Mouse (Mus musculus) lung, postnatal 0 days (tissue): ENCODE data around the gene Kidins220. TPM values are rescaled to one million over a fixed set of nuclear protein-coding genes. Genes with fewer than 3 reads are reported as not detected.

Source experiments
- ATAC-seq: fragments of 200-750 bp; cut with Nextera tagmentation; 2 replicates; pipeline ENCODE4 v1.8.0; 2017; ENCODE audit warnings: moderate library complexity
- DNase-seq: peaks from one replicate; pipeline ENCODE4 v3.0.0-alpha.2; 2016; ENCODE audit warnings: low spot score
- H3K27ac ChIP-seq: fragments of 300-500 bp; sonication (generic); 2 replicates; pipeline ENCODE4 v1.5.1; 2014; ENCODE audit warnings: antibody characterized with exemption, mild to moderate bottlenecking, low read length, mixed read lengths
- H3K27me3 ChIP-seq: fragments of 300-500 bp; sonication (generic); replicated peaks from 2 replicates; pipeline ENCODE4 v1.6.1; 2014; ENCODE audit warnings: low read length, mixed read lengths; ENCODE audit not compliant: insufficient read depth
- H3K36me3 ChIP-seq: fragments of 300-500 bp; sonication (generic); 2 replicates; pipeline ENCODE4 v1.6.1; 2014; ENCODE audit warnings: low read length, mixed read lengths; ENCODE audit not compliant: insufficient read depth
- H3K4me1 ChIP-seq: fragments of 300-500 bp; sonication (generic); 2 replicates; pipeline ENCODE4 v1.6.1; 2014; ENCODE audit warnings: antibody characterized with exemption, low read depth, low read length, mixed read lengths; ENCODE audit not compliant: insufficient read depth
- H3K4me2 ChIP-seq: fragments of 300-500 bp; sonication (generic); replicated peaks from 2 replicates; pipeline ENCODE4 v1.6.1; 2014; ENCODE audit warnings: low read depth, mild to moderate bottlenecking, low read length, moderate library complexity, mixed read lengths
- H3K4me3 ChIP-seq: fragments of 300-500 bp; sonication (generic); 2 replicates; pipeline ENCODE4 v1.5.1; 2014; ENCODE audit warnings: low read depth, low read length
- H3K9ac ChIP-seq: fragments of 300-500 bp; sonication (generic); replicated peaks from 2 replicates; pipeline ENCODE4 v1.6.1; 2014; ENCODE audit warnings: low read depth, mild to moderate bottlenecking
- H3K9me3 ChIP-seq: fragments of 300-500 bp; sonication (generic); 2 replicates; pipeline ENCODE4 v1.6.1; 2016; ENCODE audit warnings: low read length, mixed read lengths
- CTCF ChIP-seq: IDR thresholded peaks from 2 replicates; pipeline ENCODE4 v1.5.1; 2016; ENCODE audit warnings: antibody characterized with exemption, mild to moderate bottlenecking
- EP300 ChIP-seq: IDR thresholded peaks from 2 replicates; pipeline ENCODE4 v1.6.1; 2016; ENCODE audit warnings: antibody characterized with exemption, mild to moderate bottlenecking, control low read depth
- WGBS: fragments of 180-500 bp; shearing (Covaris S2); extraction: QIAGEN DNeasy Blood & Tissue Kit; methylation state at CpG from one replicate; pipeline ENCODE4 v1.1.7; 2014; 5-methylcytosine and 5-hydroxymethylcytosine counted together
- polyA plus RNA-seq: library from polyadenylated mRNA; unstranded; fragments of >200 nt; fragmentation: Nextera tagmentation; extraction: Ambion mirVana; gene quantifications from 2 replicates; pipeline ENCODE4 v1.2.1, GENCODE M21; 2015

The Kidins220 gene
- polyA plus RNA-seq, 1 experiment from 2014 or later, result 14.0 TPM

DNA sequence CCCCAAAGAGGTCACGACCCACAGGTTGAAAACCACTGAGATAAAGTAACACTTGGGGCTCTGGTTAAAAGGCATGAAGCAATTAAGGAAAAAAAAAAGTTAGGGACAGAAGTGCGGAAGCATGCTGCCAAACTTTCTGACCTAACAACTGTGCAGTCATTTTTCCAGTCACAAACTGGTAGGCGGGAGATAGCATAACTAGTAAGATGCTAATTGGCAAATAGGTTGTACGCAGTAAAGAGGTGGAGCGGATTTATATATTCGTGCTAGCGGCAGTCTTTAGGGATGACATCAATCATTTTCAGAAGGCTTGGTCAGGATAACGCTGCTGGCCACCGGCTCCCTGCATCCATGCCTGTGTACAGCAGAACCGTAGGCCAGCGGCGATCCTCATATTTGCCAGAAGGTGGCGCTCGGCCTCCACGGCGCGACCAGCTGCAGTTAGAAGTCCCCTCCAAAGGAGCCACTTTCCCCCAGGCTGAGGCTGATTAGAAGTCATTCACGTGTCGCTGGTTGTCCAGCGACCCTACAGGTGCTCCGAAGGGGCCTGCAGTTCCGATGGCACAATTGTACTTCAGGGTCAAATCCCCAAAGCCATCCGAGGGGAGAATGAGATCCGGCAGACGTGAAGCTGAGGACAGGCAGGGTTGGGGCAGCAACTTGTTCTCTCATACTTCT lies 117.4 kb downstream of the Kidins220 start:
- Histone ChIP-seq H3K9me3 (no peaks in the 10 kb centered on the region), H3K4me3 (peak overlapping the region; percentile 28; the same call in 1 of the 2 replicates), H3K4me1 (peaks cover 19% of the 10 kb centered on the region; the same call in 1 of the 2 replicates), H3K27me3 (no peaks in the 10 kb centered on the region), H3K36me3 (no peaks in the 10 kb centered on the region), H3K4me2 (peak overlapping the region; percentile 92), H3K9ac (no peak overlapping the region), H3K27ac (0 out of 2 replicates have a peak overlapping the region, but pooled peaks have one; percentile 35)
- TF ChIP-seq EP300 (no peak), CTCF (peak; percentile 100)
- 7% methylated on average over 25 of the region's 25 CpGs for WGBS
- DNase-seq, result peak; percentile 91
- peak; percentile 43 for ATAC-seq

DNA sequence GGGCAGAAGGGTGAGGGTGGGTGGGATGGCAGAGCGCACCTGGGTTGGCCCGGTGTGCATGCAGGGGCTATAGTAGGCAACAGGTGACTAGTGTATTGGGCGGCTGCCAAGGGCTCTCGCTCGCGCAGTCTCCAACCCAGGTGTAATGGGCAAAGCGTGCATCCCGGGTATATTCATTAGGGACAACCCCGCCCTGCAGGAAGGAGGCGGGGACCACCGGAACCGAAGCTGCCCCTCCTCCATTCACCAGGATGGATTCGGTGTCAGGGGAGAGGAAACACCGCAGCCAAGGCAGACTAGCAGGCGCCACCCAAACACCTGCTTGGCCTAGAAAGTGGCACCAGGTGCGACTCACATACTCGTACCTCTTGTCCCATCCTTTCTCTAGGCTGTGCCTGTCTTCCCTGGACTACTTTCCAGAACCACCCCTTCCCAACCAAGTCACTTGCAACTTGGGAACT lies 118.1 kb downstream of the Kidins220 start:
- TF ChIP-seq EP300, result no peak; the same call in none of the 2 replicates
- no peak for TF ChIP-seq CTCF
- peak overlapping the region; percentile 28; the same call in 1 of the 2 replicates for H3K4me3 ChIP-seq
- H3K4me2 ChIP-seq, result peak overlapping the region; percentile 92
- no peaks in the 10 kb centered on the region for H3K9me3 ChIP-seq
- H3K27ac ChIP-seq, result 0 out of 2 replicates have a peak overlapping the region, but pooled peaks have one; percentile 35
- H3K27me3 ChIP-seq, result no peaks in the 10 kb centered on the region
- DNase-seq (peak; percentile 67), ATAC-seq (peak; percentile 11)
- H3K4me1 ChIP-seq, result peaks cover 25% of the 10 kb centered on the region; the same call in 1 of the 2 replicates
- 3% methylated on average over 17 of the region's 17 CpGs for WGBS
- H3K36me3 ChIP-seq, result no peaks in the 10 kb centered on the region
- H3K9ac ChIP-seq, result no peak overlapping the region

DNA sequence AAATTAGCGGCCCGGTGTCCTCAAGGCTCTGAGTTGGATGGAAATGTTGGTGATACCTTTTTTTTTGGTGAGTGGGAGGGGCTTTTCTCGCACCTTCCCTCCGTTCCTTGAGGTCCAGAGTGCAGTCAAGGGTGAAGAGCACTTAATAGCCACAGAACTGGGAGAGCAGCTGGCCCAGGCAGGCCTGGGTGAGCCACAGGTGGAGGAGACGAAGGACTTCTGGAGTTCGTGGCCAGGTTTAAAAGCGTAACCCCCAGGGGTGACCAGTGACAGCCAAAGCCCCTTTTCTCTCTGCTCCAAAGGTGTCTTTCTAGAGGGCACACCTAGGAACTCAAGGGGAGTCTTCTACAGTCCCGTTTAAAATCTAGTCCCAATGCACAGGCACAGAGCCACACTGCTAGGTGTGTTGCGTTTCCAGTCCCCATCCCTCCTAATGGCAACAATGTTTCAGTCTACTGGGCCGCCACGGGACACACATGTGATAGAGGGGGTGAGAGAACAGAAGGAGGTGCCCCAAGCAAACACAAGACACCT lies 118.6 kb downstream of the Kidins220 start:
- TF ChIP-seq CTCF (no peak), EP300 (no peak)
- 0 out of 2 replicates have a peak overlapping the region, but pooled peaks have one; percentile 35 for H3K27ac ChIP-seq
- H3K4me3 ChIP-seq, result peak overlapping the region; percentile 28
- ATAC-seq (no peak), DNase-seq (peak; percentile 66)
- no peaks in the 10 kb centered on the region for H3K36me3 ChIP-seq
- WGBS, result 23% methylated on average over 11 of the region's 11 CpGs
- H3K4me2 ChIP-seq, result peak overlapping the region; percentile 92
- H3K9ac ChIP-seq, result no peak overlapping the region
- no peaks in the 10 kb centered on the region for H3K27me3 ChIP-seq
- peaks cover 28% of the 10 kb centered on the region; the same call in 1 of the 2 replicates for H3K4me1 ChIP-seq
- no peaks in the 10 kb centered on the region for H3K9me3 ChIP-seq

DNA sequence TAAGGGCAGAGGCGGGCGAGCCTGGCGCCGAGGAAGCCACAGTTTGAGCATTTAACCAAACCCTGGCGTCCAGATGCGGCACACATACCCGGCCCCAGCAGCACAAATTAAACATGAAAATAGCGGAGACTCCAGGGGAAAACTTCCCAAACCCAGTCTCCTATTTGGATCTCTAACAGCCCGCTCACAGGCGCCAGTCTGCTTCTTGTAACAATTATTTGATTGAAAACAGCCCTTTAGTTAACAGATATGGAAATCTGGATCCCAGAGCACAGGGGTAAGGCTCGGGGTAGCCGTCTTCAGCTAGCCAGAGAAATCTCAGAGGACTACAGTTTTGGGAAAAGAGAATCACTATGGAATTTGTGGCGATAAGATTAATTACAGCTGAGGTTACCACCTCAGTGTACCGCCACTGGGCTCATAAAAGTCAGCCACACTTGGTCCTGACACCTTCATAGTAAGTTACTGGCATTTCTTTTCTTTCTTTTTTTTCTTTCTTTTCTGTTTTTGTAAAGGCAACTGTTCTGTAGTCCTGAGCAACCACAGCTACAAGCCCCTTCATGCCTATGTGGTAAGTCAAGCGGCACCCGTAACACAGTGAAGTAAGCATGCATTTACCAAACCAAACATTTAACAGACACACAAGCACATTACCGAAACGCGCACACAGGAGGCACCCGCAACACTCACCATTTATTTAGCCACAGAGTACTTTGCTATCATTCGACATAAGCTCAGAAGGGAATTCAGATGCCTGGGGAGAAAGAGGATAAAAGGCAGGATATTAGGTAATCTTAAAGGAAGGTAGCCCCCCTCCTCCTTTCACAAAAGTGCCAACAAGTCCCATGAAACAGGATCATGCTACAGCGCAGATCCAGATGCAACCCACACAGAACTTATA lies 120.1 kb downstream of the Kidins220 start:
- ATAC-seq (no peak), DNase-seq (peak; percentile 51)
- WGBS, result under 1% methylated on average over 22 of the region's 22 CpGs
- Histone ChIP-seq H3K4me2 (peak overlapping the region; percentile 92), H3K9me3 (no peaks in the 10 kb centered on the region), H3K36me3 (no peaks in the 10 kb centered on the region), H3K9ac (peak overlapping the region; percentile 27), H3K4me3 (peak overlapping the region; percentile 49), H3K27ac (peak overlapping the region; percentile 94), H3K4me1 (peaks cover 28% of the 10 kb centered on the region; the same call in 1 of the 2 replicates), H3K27me3 (no peaks in the 10 kb centered on the region)
- no peak for TF ChIP-seq EP300
- TF ChIP-seq CTCF, result peak; percentile 45

DNA sequence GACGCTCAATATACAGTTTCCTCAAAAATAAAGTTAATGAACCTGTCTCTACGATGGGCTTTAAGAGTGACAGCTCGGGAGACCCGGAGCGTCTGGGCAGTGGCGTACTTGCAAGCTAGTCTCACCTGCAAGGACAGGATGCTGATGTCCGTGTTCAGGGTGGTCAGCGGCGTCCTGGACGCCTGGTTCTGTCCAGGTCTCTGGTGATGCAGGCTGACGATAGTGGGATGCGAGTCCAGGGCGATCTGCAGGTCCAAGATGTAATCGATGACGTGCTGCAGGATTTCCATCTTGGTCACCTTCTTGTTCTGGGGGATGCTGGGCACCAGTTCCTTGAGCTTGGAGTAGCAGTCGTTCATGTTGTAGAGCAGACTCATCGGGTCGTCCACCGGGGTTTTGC lies 120.8 kb downstream of the Kidins220 start:
- Histone ChIP-seq H3K27me3 (no peaks in the 10 kb centered on the region), H3K9me3 (no peaks in the 10 kb centered on the region), H3K4me3 (peak overlapping the region; percentile 49), H3K27ac (peak overlapping the region; percentile 94), H3K4me1 (peaks cover 28% of the 10 kb centered on the region; the same call in 1 of the 2 replicates), H3K9ac (peak overlapping the region; percentile 27), H3K36me3 (no peaks in the 10 kb centered on the region), H3K4me2 (peak overlapping the region; percentile 92)
- DNase-seq, result no peak
- WGBS, result 0% methylated on average over 19 of the region's 19 CpGs
- ATAC-seq, result no peak
- TF ChIP-seq EP300, result no peak
- TF ChIP-seq CTCF, result no peak
